Mouse (Mus musculus) olfactory bulb, adult 2 months (tissue): ENCODE results near the gene Catsperz. TPM values are rescaled to one million over a fixed set of nuclear protein-coding genes. Genes with fewer than 3 reads are reported as not detected.
"Not testable (repeated sequence)": the region's sequence is repeated elsewhere in the genome, so short reads cannot be mapped to it uniquely, and the experiment has no call there.

ENCODE experiments used
- H3K27ac ChIP-seq: fragments of 200-500 bp; 2 replicates; pipeline ENCODE4 v1.5.1; 2012; ENCODE audit warnings: low read depth, low read length; ENCODE audit not compliant: insufficient read depth
- H3K4me1 ChIP-seq: fragments of 200-500 bp; 2 replicates; pipeline ENCODE4 v1.6.1; 2012; ENCODE audit warnings: low read length; ENCODE audit not compliant: control insufficient read depth, insufficient read depth
- H3K4me3 ChIP-seq: fragments of 200-500 bp; 2 replicates; pipeline ENCODE4 v1.5.1; 2012; ENCODE audit warnings: mild to moderate bottlenecking, low read depth, low read length, moderate library complexity; ENCODE audit not compliant: insufficient read depth
- CTCF ChIP-seq: fragments of 200-500 bp; IDR thresholded peaks from 2 replicates; pipeline ENCODE4 v1.5.1; 2012; ENCODE audit warnings: low read depth, mild to moderate bottlenecking, low read length, moderate library complexity; ENCODE audit not compliant: insufficient read depth
- POLR2A ChIP-seq: fragments of 200-500 bp; IDR thresholded peaks from 2 replicates; pipeline ENCODE4 v1.6.1; 2012; ENCODE audit warnings: mild to moderate bottlenecking, low read depth, low read length, moderate library complexity; ENCODE audit not compliant: insufficient read depth
- WGBS: fragments of 180-500 bp; shearing (Covaris S2); methylation state at CpG from one replicate; pipeline ENCODE4 v1.1.7; 2018; 5-methylcytosine and 5-hydroxymethylcytosine counted together
- polyA plus RNA-seq: library from polyadenylated mRNA; stranded (reverse); fragments of >200 nt; gene quantifications from 2 replicates; pipeline ENCODE4 v1.2.4, GENCODE M21; 2012; ENCODE audit warnings: low replicate concordance; ENCODE audit not compliant: missing spikeins, insufficient read depth, insufficient read length

Catsperz gene
- polyA plus RNA-seq, 1 experiment = not detected

DNA sequence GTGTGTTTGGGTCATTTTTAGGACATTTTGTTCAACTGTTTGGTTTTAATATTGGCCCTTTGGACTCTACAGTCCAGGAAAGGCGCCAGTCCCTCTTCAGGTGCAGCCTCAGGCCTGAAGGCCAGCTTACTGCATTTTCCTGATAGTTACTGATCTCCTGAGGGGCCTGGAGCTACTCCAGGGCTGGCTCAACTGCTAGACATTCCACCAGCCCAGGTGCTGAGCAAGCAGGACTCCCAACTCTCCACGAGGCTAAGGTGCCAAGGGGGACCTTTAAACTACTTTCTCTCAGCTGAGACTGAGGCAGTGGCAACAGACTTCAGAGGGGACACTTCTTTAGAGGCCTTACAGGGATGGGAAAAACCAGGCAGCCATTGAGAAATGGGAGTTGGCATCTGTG is 20.3 kb downstream of the Catsperz start:
- Histone ChIP-seq H3K27ac (no peak overlapping the region), H3K4me3 (no peak overlapping the region), H3K4me1 (peaks cover 16% of the 10 kb centered on the region)
- WGBS = 84% methylated on average over 2 of the region's 2 CpGs
- TF ChIP-seq CTCF = no peak
- TF ChIP-seq POLR2A = no peak

DNA sequence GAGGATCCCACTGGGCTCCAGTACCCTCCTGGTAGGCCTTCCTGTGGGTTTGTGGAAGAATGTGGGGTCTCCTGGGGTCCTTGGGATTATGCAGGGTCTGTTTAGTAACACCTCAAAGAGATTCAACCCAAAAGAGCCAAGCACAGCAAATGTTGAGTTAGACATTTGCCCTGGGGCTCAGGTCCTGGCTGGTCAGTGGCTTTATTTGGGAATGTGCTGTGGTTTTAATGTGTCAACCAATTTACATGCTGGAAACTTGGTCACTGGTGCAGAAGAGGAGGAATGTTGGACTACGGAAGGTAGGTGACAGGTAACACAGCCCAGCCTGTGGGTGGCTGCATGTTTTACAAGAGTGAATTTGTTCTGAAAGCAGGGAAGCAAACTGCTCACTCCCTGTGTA is 22.1 kb downstream of the Catsperz start:
- no peak overlapping the region for H3K4me3 ChIP-seq
- no peak overlapping the region for H3K27ac ChIP-seq
- TF ChIP-seq POLR2A (no peak), CTCF (no peak)
- 92% methylated on average over 1 of the region's 1 CpGs for WGBS
- peaks cover 11% of the 10 kb centered on the region for H3K4me1 ChIP-seq

DNA sequence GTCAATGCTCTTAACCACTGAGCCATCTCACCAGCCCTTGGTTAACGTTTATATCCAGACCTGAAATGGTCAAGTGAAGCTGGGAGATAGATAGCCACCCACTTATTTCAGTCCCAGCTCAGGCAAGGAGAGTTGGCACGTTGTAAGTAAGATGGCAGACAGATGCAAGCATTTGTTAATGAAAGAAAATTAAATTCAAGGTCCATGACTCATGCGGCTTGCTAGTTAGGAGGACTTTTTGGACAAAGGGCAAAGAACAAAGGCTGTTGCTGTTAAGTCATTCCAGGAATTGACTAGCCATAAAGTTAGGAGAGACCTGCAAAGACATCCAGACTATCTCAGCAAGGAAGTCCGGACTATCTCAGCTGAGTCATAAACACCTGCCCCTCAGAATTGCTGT is 25.5 kb downstream of the Catsperz start:
- H3K4me1 ChIP-seq = no peaks in the 10 kb centered on the region
- no peak overlapping the region for H3K27ac ChIP-seq
- H3K4me3 ChIP-seq = no peak overlapping the region
- TF ChIP-seq POLR2A (no peak), CTCF (no peak)
- 79% methylated on average over 4 of the region's 4 CpGs for WGBS

DNA sequence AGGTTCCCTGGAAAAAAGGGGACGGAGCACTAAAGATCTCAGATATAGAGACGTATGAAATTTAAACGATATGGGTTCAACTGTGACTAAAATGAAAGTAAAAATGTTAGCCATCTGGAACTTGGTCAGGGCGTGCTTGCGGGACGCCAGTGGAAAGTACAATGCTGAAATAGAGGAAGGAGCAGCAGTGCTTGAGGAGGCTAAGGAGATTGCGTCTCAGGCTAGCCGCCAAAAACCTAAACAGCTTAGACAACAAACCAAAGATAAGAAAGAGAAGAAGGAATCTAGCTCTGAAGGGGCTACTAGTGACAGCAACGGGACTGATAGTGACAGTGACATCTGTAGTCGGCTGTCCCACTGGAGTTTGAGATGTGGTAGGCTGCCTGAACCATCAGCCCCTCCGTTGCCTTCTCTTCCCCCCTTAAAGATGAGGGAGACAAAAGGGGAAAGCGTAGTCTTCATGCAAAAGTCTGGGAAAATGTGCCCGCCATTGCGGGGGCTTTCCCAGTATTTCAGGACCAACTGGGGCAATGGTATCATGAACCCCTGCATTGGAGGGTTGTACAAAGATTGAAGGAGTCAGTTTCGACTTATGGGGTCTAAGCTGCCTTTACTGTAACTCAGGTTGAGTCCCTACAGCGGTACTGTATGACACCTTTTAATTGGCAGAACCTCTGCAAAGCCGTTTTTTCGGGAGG is 29.4 kb downstream of the Catsperz start:
- 88% methylated on average over 18 of the region's 18 CpGs for WGBS
- not testable (repeated sequence) for H3K4me3 ChIP-seq, H3K4me1 ChIP-seq, H3K27ac ChIP-seq

DNA sequence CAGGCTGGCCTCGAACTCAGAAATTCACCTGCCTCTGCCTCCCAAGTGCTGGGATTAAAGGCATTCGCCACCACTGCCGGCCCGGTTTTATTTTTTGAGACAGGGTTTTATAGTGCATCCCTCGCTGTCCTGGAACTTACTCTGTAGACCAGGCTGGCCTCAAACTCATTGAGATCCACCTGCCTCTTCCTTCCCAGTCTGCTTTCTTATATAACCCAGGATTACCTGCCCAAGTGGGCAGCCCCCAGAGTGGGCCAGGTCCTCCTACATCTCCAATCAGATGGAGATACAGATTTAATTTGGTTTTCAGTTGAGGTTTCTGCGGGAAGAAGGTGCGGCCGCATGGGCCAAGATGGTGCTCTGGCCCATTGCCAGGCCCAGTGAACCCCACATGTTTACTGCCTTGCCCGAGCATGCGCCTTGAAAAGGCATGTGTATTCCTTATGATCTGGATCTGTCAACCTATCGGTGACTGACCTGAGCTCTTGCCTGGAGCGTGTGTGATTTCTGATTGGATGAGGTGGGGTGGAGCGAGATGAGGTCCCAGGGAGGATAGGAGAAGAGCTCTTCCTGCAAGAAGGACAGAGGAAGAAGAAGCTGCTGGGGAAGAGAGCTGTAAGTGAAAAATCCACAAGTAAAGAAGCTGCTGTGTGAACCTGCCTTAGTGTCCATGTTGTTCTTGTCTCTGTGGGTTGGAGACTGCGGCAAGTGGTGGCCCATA is 31.3 kb downstream of the Catsperz start:
- 95% methylated on average over 14 of the region's 14 CpGs for WGBS
- no peak overlapping the region for H3K27ac ChIP-seq
- no peak for TF ChIP-seq CTCF
- no peak for TF ChIP-seq POLR2A
- no peak overlapping the region for H3K4me3 ChIP-seq
- H3K4me1 ChIP-seq = no peaks in the 10 kb centered on the region

DNA sequence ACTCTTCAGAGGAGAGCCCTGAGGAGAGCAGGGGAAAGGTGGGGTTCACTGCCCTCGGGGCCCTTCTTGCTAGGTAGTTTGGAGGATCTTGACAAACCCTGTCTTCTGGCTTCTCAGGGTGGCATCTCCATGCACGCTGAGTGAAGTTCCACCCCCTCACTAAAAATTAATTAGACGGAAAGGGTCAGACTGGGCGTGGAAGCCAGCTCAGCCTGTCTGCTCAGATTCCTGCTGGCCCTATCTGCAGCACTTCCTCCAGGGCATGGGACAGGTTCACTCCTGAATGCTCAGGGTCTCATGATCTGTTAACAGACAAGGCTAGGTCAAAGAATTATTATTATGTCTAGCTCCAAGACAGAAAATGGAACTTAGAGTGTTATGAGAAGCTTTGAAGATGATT is 32.7 kb downstream of the Catsperz start:
- WGBS = 74% methylated on average over 4 of the region's 4 CpGs
- Histone ChIP-seq H3K4me1 (no peaks in the 10 kb centered on the region), H3K27ac (no peak overlapping the region), H3K4me3 (no peak overlapping the region)
- TF ChIP-seq POLR2A = no peak
- TF ChIP-seq CTCF = no peak

DNA sequence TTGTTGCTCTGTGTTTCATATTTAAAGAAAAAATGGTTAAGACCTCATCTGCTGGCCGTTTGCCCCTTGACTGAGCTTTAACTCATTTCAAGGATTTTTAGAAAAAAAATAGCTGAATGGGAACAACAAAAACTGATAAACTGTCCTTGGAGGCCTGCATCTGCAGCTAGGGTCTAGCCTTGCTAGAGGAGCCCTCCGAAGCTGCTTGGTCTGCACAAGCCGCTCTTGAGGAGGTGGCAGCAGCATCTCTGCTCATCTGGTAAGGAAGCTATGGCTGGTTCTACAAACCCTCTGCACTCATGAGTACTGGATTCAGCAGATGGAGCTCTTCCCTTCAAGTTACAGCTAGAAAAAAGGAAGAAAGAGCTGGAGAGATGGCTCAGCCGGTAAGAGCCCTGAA is 47.2 kb downstream of the Catsperz start:
- 84% methylated on average over 4 of the region's 4 CpGs for WGBS
- H3K4me1 ChIP-seq = no peaks in the 10 kb centered on the region
- TF ChIP-seq CTCF (no peak), POLR2A (no peak)
- H3K27ac ChIP-seq = no peak overlapping the region
- H3K4me3 ChIP-seq = no peak overlapping the region

DNA sequence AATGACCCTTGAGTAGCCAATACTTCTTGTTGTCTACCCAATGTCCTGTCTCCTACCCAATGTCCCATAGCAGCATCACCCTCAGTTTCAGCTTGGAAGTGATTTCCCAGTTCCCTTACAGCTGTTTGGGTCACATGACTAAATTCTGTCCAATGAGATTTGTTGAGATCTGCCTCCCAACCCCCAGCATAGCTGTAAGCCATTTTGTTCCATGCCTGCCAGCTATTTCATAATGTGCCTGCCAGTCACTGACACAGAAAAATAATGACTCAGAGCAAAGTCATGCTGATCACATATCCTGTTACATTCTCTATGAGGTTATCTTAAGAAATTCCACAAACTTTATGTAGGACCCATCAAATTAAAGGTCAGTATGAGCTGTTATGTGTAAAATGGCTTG is 48.4 kb downstream of the Catsperz start:
- Histone ChIP-seq H3K4me3 (no peak overlapping the region), H3K4me1 (no peaks in the 10 kb centered on the region), H3K27ac (no peak overlapping the region)
- no peak for TF ChIP-seq POLR2A
- no peak for TF ChIP-seq CTCF

DNA sequence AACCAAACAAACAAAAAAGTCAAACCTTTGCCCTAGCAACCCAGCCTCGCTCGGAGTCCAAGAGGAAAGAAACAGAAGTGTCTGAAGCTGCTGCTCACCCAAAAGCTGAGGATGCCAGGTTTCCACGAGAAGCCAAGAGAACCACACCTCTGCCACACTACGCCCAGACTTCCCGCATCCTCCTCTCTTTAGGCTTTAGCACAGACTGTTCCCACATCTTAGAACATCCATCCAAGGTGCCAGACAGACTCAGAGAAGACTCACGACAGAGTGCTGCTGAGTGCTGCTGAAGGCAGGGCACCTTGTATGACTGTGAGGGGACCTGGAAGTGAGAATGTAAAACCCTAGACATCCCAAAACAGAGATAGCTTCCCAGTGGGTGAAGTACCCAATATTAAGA is 49.3 kb downstream of the Catsperz start:
- H3K4me1 ChIP-seq = no peaks in the 10 kb centered on the region
- 84% methylated on average over 6 of the region's 6 CpGs for WGBS
- TF ChIP-seq CTCF (no peak), POLR2A (no peak)
- no peak overlapping the region for H3K27ac ChIP-seq
- H3K4me3 ChIP-seq = no peak overlapping the region
